Mouse (Mus musculus) hindbrain, embryonic 16.5 days (tissue): ENCODE measurements around the gene Large2. TPM values are rescaled to one million over a fixed set of nuclear protein-coding genes. Genes with fewer than 3 reads are reported as not detected.
"Not testable (repeated sequence)": the region's sequence is repeated elsewhere in the genome, so short reads cannot be mapped to it uniquely, and the experiment has no call there.

Experiments used
- ATAC-seq: fragments of 200-750 bp; cut with Nextera tagmentation; 2 replicates; pipeline ENCODE4 v1.8.0; 2017; ENCODE audit warnings: moderate TSS enrichment, moderate library complexity
- H3K27ac ChIP-seq: fragments of 300-500 bp; sonication (generic); 2 replicates; pipeline ENCODE4 v1.5.1; 2014; ENCODE audit warnings: low read depth, mild to moderate bottlenecking, control low read depth, low read length, moderate library complexity
- H3K27me3 ChIP-seq: fragments of 300-500 bp; sonication (generic); replicated peaks from 2 replicates; pipeline ENCODE4 v1.6.1; 2014; ENCODE audit warnings: low read length; ENCODE audit not compliant: control insufficient read depth, insufficient read depth
- H3K36me3 ChIP-seq: fragments of 300-500 bp; sonication (generic); 2 replicates; pipeline ENCODE4 v1.6.1; 2014; ENCODE audit warnings: mild to moderate bottlenecking, low read length, moderate library complexity, mixed read lengths; ENCODE audit not compliant: control insufficient read depth, insufficient read depth
- H3K4me1 ChIP-seq: fragments of 300-500 bp; sonication (generic); 2 replicates; pipeline ENCODE4 v1.6.1; 2014; ENCODE audit warnings: low read depth, low read length; ENCODE audit not compliant: control insufficient read depth, insufficient read depth
- H3K4me2 ChIP-seq: fragments of 300-500 bp; sonication (generic); 2 replicates; pipeline ENCODE4 v1.6.1; 2014; ENCODE audit warnings: mild to moderate bottlenecking, low read length, control low read depth, moderate library complexity
- H3K4me3 ChIP-seq: fragments of 300-500 bp; sonication (generic); 2 replicates; pipeline ENCODE4 v1.5.1; 2014; ENCODE audit warnings: mild to moderate bottlenecking, low read length, control low read depth, moderate library complexity
- H3K9ac ChIP-seq: fragments of 300-500 bp; sonication (generic); 2 replicates; pipeline ENCODE4 v1.6.1; 2014; ENCODE audit warnings: low read depth, mild to moderate bottlenecking, control low read depth, low read length, moderate library complexity
- H3K9me3 ChIP-seq: fragments of 300-500 bp; sonication (generic); 2 replicates; pipeline ENCODE4 v1.6.1; 2014; ENCODE audit warnings: mild to moderate bottlenecking, low read length, moderate library complexity; ENCODE audit not compliant: control insufficient read depth
- WGBS: fragments of 180-500 bp; shearing (Covaris S2); extraction: QIAGEN DNeasy Blood & Tissue Kit; methylation state at CpG from one replicate; pipeline ENCODE4 v1.1.7; 2014; 5-methylcytosine and 5-hydroxymethylcytosine counted together
- polyA plus RNA-seq: library from polyadenylated mRNA; unstranded; fragments of >200 nt; fragmentation: Nextera tagmentation; extraction: Ambion mirVana; gene quantifications from 2 replicates; pipeline ENCODE4 v1.2.1, GENCODE M21; 2015

The Large2 gene
- polyA plus RNA-seq, 1 experiment from 2014 or later = 1.7 TPM

GRCm38 (mm10) chr2:92404737-92405136, 30.1 kb upstream of the Large2 start:
- WGBS = 85% methylated on average over 6 of the region's 6 CpGs
- Histone ChIP-seq H3K4me2 (no peak overlapping the region), H3K4me1 (peaks cover 11% of the 10 kb centered on the region; the same call in 1 of the 2 replicates), H3K27me3 (no peaks in the 10 kb centered on the region), H3K27ac (no peak overlapping the region), H3K9me3 (no peaks in the 10 kb centered on the region), H3K4me3 (no peak overlapping the region), H3K9ac (no peak overlapping the region), H3K36me3 (peaks cover 25% of the 10 kb centered on the region)
- no peak for ATAC-seq

GRCm38 (mm10) chr2:92403776-92404319, 29.2 kb upstream of the Large2 start:
- 93% methylated on average over 5 of the region's 5 CpGs for WGBS

GRCm38 (mm10) chr2:92402591-92403326, 28.1 kb upstream of the Large2 start:
- H3K4me2 ChIP-seq = no peak overlapping the region
- no peak overlapping the region for H3K4me3 ChIP-seq
- no peaks in the 10 kb centered on the region for H3K27me3 ChIP-seq
- H3K36me3 ChIP-seq = peaks cover 9% of the 10 kb centered on the region
- WGBS = 68% methylated on average over 4 of the region's 4 CpGs
- peaks cover 27% of the 10 kb centered on the region for H3K4me1 ChIP-seq
- peak overlapping the region; percentile 65 for H3K27ac ChIP-seq
- no peak overlapping the region for H3K9ac ChIP-seq
- ATAC-seq = peak; percentile 25; the same call in 1 of the 2 replicates
- H3K9me3 ChIP-seq = no peaks in the 10 kb centered on the region

More at GRCm38 (mm10) chr2:92403776-92404319, 29.2 kb upstream of the Large2 start:
- Histone ChIP-seq H3K9me3 (no peaks in the 10 kb centered on the region), H3K9ac (no peak overlapping the region), H3K4me2 (no peak overlapping the region), H3K4me3 (no peak overlapping the region), H3K36me3 (peaks cover 17% of the 10 kb centered on the region), H3K27me3 (no peaks in the 10 kb centered on the region), H3K4me1 (peaks cover 20% of the 10 kb centered on the region), H3K27ac (no peak overlapping the region)
- ATAC-seq = no peak

- peak within 1 kb of the TSS; percentile 88 for H3K9ac ChIP-seq
- H3K4me2 ChIP-seq = peak within 1 kb of the TSS; percentile 76
- 4% methylated on average over 23 of the region's 59 CpGs for WGBS
- H3K27ac ChIP-seq = peak within 1 kb of the TSS; percentile 87
- peak; percentile 71 for ATAC-seq
- no peaks in the 10 kb centered on the region for H3K9me3 ChIP-seq
- H3K4me3 ChIP-seq = peak within 1 kb of the TSS; percentile 79
- peaks cover 32% of the 10 kb centered on the region for H3K4me1 ChIP-seq
- peaks cover 9% of the 10 kb centered on the region for H3K36me3 ChIP-seq
- H3K27me3 ChIP-seq = no peaks in the 10 kb centered on the region
These were observed 26.5 kb upstream of the Large2 start, which contains the start of gene Mapk8ip1 for GRCm38 (mm10) chr2:92401091-92401561. Gene Mapk8ip1 (minus strand): TSS chr2:92401263.

- peaks cover 30% of the 10 kb centered on the region for H3K4me1 ChIP-seq
- H3K4me3 ChIP-seq = peak overlapping the region; percentile 79
- no peaks in the 10 kb centered on the region for H3K27me3 ChIP-seq
- H3K36me3 ChIP-seq = peaks cover 9% of the 10 kb centered on the region
- 0 out of 2 replicates have a peak, but pooled peaks have one; percentile 1 for ATAC-seq
- H3K9ac ChIP-seq = peak overlapping the region; percentile 88
- WGBS = under 1% methylated on average over 20 of the region's 22 CpGs
- peak overlapping the region; percentile 87 for H3K27ac ChIP-seq
- no peaks in the 10 kb centered on the region for H3K9me3 ChIP-seq
- peak overlapping the region; percentile 76 for H3K4me2 ChIP-seq
These were observed 26.0 kb upstream of the Large2 start for GRCm38 (mm10) chr2:92400682-92401081.

GRCm38 (mm10) chr2:92399877-92400276, 25.2 kb upstream of the Large2 start:
- H3K4me1 ChIP-seq = peaks cover 29% of the 10 kb centered on the region
- H3K36me3 ChIP-seq, H3K27me3 ChIP-seq, H3K9me3 ChIP-seq, H3K27ac ChIP-seq, ATAC-seq: not testable (repeated sequence)
- H3K4me2 ChIP-seq = peak overlapping the region; percentile 76
- peak overlapping the region; percentile 79 for H3K4me3 ChIP-seq
- 16% methylated on average over 4 of the region's 4 CpGs for WGBS
- H3K9ac ChIP-seq = peak overlapping the region; percentile 39; the same call in 1 of the 2 replicates

- H3K36me3 ChIP-seq = 0 out of 2 replicates have a peak, but pooled peaks cover 2% of the 10 kb centered on the region
- no peaks in the 10 kb centered on the region for H3K27me3 ChIP-seq
- H3K4me1 ChIP-seq = peaks cover 34% of the 10 kb centered on the region
- H3K4me2 ChIP-seq = no peak overlapping the region
- H3K9me3 ChIP-seq = no peaks in the 10 kb centered on the region
- 95% methylated on average over 1 of the region's 1 CpGs for WGBS
- H3K4me3 ChIP-seq = no peak overlapping the region
- ATAC-seq = no peak
- H3K27ac ChIP-seq = no peak overlapping the region
- no peak overlapping the region; the same call in 1 of the 2 replicates for H3K9ac ChIP-seq
These were observed 22.8 kb upstream of the Large2 start for GRCm38 (mm10) chr2:92397436-92397835.

GRCm38 (mm10) chr2:92395535-92395934, 20.9 kb upstream of the Large2 start:
- Histone ChIP-seq H3K4me3 (no peak overlapping the region), H3K9me3 (no peaks in the 10 kb centered on the region), H3K4me1 (peaks cover 50% of the 10 kb centered on the region), H3K27me3 (no peaks in the 10 kb centered on the region), H3K4me2 (no peak overlapping the region), H3K27ac (no peak overlapping the region), H3K9ac (no peak overlapping the region), H3K36me3 (0 out of 2 replicates have a peak, but pooled peaks cover 2% of the 10 kb centered on the region)
- WGBS = 92% methylated on average over 3 of the region's 3 CpGs
- no peak for ATAC-seq
